Mouse (Mus musculus): ENCODE results near the gene Tmem94. TPM values are rescaled to one million over a fixed set of nuclear protein-coding genes. Genes with fewer than 3 reads are reported as not detected.

Tmem94 gene
- polyA plus RNA-seq, 1 experiment from 2014 or later: 8.2 TPM

DNA sequence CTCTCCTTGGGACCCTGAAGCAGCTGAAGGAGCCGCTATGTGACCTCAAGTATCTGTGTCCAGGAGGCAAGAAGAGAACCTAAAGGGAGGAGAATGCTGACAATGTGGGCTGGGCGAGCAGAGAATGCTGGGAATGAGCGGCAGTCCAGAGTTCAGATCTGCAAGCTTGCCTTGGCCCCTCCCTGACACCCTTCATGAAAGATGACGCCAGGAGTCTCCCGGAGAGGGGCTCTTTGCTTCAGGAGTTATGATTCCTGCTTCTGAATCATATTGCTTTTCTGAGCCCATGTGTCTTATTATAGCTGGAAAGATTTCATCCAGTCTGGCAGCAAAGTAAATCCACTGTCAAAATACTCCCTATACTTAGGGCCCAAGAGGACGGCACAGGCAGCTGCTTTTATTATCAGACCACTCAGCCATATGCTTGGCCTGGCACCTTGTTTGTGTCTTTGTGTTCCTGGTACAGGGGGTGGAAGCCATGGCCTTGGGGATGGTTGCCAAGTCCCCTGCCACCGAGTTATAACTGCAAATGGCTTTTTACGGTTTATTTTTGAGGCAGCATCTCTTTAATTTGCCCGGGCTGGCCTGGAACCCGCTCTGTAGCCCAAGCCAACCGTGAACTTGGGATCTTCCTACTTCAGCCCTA lies 31.1 kb upstream of the Tmem94 start:
- 0 out of 2 replicates have a peak, but pooled peaks cover 4% of the 10 kb centered on the region for H3K4me1 ChIP-seq (replicated peaks; ENCODE audit: control insufficient read depth, insufficient read depth, low read length)
- ATAC-seq: no peak
- H3K9me3 ChIP-seq (ENCODE audit: control insufficient read depth): no peaks in the 10 kb centered on the region
- no peaks in the 10 kb centered on the region for H3K27me3 ChIP-seq (replicated peaks; ENCODE audit: control insufficient read depth, insufficient read depth, low read length)
- H3K4me2 ChIP-seq (replicated peaks; ENCODE audit: low read depth): no peak overlapping the region
- H3K36me3 ChIP-seq (ENCODE audit: control insufficient read depth, insufficient read depth): no peaks in the 10 kb centered on the region
- peak overlapping the region; percentile 16 for H3K27ac ChIP-seq (ENCODE audit: low read depth, low read length)
- no peak overlapping the region for H3K4me3 ChIP-seq (ENCODE audit: low read depth, low read length)
- no peak for TF ChIP-seq CTCF (IDR thresholded peaks at IDR 0.05; ENCODE audit: low read depth)
- no peak overlapping the region for H3K9ac ChIP-seq (ENCODE audit: low read depth, low read length)
- 40% methylated on average over 11 of the region's 11 CpGs for WGBS

DNA sequence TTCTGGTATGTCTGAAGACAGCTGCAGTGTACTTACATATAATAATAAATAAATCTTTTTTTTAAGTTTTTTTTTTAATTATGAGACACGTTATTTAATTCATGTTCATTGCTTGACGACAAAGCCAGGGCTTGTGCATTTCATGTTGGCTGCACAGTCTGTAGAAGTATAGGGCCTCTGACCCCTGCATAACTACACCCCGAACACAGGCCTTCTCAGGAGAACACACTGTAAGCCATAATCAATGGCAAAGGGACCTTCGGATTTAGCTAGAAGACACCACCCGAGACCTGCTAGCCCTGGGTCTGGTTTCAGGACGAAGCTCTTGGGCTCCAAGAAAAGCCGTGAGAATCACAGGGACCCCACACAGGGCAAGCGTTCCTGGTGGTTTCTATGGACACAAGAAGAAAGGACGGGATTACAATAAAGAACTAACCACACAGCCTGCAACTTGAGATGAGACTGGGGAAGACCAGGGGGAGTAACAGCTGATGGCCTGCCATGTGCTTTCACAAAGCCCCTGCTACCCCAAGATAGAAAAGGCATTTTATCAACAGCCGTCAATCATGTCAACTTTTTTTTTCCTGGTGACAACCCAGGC lies 27.5 kb upstream of the Tmem94 start:
- peak overlapping the region; percentile 83 for H3K27ac ChIP-seq (ENCODE audit: low read depth, low read length)

DNA sequence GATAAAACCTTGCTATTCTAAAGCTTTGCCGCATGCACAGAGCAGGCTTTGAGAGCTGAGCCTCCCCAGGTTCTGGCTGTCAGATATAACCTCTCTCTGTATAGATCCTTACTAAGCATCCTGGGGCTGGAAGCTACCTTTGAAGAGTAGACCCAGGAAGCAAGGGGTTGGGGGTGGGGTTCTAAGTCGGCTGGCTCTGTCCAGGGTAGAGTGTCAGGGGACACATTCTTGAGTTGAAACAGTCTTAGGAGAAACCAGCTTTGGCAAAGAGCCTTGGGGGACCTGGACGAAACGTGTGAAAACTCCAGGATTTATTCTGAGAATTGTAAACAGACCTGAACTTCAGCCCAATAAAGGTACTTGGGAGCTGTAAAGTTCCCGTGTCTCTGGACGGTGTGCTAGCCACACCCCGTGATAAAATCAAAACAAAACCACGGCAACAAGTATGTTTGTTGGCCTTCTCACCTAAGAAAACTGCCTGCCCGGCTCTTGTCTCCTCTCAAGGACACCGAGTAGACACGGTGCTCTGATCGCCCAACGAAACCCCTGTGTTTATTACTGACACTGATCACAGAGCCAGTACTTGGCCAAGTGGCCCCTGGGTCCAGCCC lies 26.9 kb upstream of the Tmem94 start:
- Histone ChIP-seq H3K27ac (ENCODE audit: low read depth, low read length) (peak overlapping the region; percentile 90), H3K4me1 (replicated peaks; ENCODE audit: control insufficient read depth, insufficient read depth, low read length) (0 out of 2 replicates have a peak, but pooled peaks cover 4% of the 10 kb centered on the region), H3K9ac (ENCODE audit: low read depth, low read length) (no peak overlapping the region), H3K4me2 (replicated peaks; ENCODE audit: low read depth) (peak overlapping the region; percentile 30; the same call in 1 of the 2 replicates), H3K9me3 (ENCODE audit: control insufficient read depth) (no peaks in the 10 kb centered on the region), H3K36me3 (ENCODE audit: control insufficient read depth, insufficient read depth) (no peaks in the 10 kb centered on the region), H3K4me3 (ENCODE audit: low read depth, low read length) (no peak overlapping the region), H3K27me3 (replicated peaks; ENCODE audit: control insufficient read depth, insufficient read depth, low read length) (no peaks in the 10 kb centered on the region)
- ATAC-seq: peak; percentile 89
- 16% methylated on average over 13 of the region's 13 CpGs for WGBS
- no peak for TF ChIP-seq CTCF (IDR thresholded peaks at IDR 0.05; ENCODE audit: low read depth)

More for the DNA sequence above, 27.5 kb upstream of the Tmem94 start:
- Histone ChIP-seq H3K36me3 (ENCODE audit: control insufficient read depth, insufficient read depth) (no peaks in the 10 kb centered on the region), H3K27me3 (replicated peaks; ENCODE audit: control insufficient read depth, insufficient read depth, low read length) (no peaks in the 10 kb centered on the region), H3K4me3 (ENCODE audit: low read depth, low read length) (no peak overlapping the region), H3K9ac (ENCODE audit: low read depth, low read length) (no peak overlapping the region), H3K4me2 (replicated peaks; ENCODE audit: low read depth) (peak overlapping the region; percentile 30; the same call in 1 of the 2 replicates), H3K4me1 (replicated peaks; ENCODE audit: control insufficient read depth, insufficient read depth, low read length) (0 out of 2 replicates have a peak, but pooled peaks cover 4% of the 10 kb centered on the region), H3K9me3 (ENCODE audit: control insufficient read depth) (no peaks in the 10 kb centered on the region)
- no peak for TF ChIP-seq CTCF (IDR thresholded peaks at IDR 0.05; ENCODE audit: low read depth)
- WGBS: 68% methylated on average over 10 of the region's 10 CpGs
- ATAC-seq: no peak

DNA sequence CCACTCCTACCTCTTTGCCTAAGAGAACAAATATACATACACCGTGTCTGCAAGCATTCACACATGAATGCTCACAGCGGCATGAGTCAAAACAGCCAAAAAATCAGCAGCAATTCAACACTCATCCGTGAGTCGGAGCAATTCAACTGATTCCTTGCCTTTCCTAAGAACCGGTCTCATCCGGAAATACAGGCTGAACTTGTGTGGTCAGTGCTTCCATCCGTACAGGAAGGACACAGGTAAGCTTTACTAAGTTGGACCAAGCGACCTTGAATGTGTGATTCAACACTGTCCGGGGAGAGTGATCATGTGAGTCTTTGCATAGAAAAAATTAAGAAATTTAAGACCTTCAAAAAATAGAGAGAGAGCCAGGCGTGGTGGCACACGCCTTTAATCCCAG lies 24.2 kb upstream of the Tmem94 start:
- H3K27me3 ChIP-seq (replicated peaks; ENCODE audit: control insufficient read depth, insufficient read depth, low read length): no peaks in the 10 kb centered on the region
- no peak overlapping the region for H3K4me3 ChIP-seq (ENCODE audit: low read depth, low read length)
- no peak overlapping the region for H3K9ac ChIP-seq (ENCODE audit: low read depth, low read length)
- no peak for ATAC-seq
- 77% methylated on average over 11 of the region's 11 CpGs for WGBS
- TF ChIP-seq CTCF (IDR thresholded peaks at IDR 0.05; ENCODE audit: low read depth): no peak
- no peaks in the 10 kb centered on the region for H3K4me1 ChIP-seq (replicated peaks; ENCODE audit: control insufficient read depth, insufficient read depth, low read length)
- H3K27ac ChIP-seq (ENCODE audit: low read depth, low read length): no peak overlapping the region
- H3K36me3 ChIP-seq (ENCODE audit: control insufficient read depth, insufficient read depth): no peaks in the 10 kb centered on the region
- no peak overlapping the region for H3K4me2 ChIP-seq (replicated peaks; ENCODE audit: low read depth)
- no peaks in the 10 kb centered on the region for H3K9me3 ChIP-seq (ENCODE audit: control insufficient read depth)

DNA sequence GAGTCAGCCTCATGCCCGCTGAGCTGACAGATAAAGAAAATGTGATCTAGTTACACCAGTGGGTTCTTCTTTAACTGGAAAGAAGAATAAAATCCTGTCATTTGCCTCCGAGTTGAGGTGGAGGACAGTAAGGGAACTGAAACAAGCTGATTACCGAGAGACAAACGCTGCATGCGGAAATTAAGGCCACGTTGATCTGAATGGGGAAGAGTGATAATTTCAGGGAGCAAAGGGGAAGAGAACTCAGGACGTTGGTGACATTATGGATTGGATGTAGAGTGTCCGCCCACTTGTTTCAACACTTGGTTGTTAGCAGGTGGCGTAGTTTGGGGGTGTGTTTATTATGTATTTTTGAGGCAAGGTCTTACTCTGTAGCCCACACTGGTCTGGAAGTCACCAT lies 22.3 kb upstream of the Tmem94 start:
- Histone ChIP-seq H3K4me2 (replicated peaks; ENCODE audit: low read depth) (no peak overlapping the region), H3K27me3 (replicated peaks; ENCODE audit: control insufficient read depth, insufficient read depth, low read length) (no peaks in the 10 kb centered on the region), H3K9me3 (ENCODE audit: control insufficient read depth) (no peaks in the 10 kb centered on the region), H3K36me3 (ENCODE audit: control insufficient read depth, insufficient read depth) (no peaks in the 10 kb centered on the region), H3K9ac (ENCODE audit: low read depth, low read length) (no peak overlapping the region), H3K27ac (ENCODE audit: low read depth, low read length) (no peak overlapping the region), H3K4me3 (ENCODE audit: low read depth, low read length) (no peak overlapping the region), H3K4me1 (replicated peaks; ENCODE audit: control insufficient read depth, insufficient read depth, low read length) (no peaks in the 10 kb centered on the region; the same call in 1 of the 2 replicates)
- no peak for TF ChIP-seq CTCF (IDR thresholded peaks at IDR 0.05; ENCODE audit: low read depth)
- ATAC-seq: no peak
- WGBS: 82% methylated on average over 9 of the region's 9 CpGs

DNA sequence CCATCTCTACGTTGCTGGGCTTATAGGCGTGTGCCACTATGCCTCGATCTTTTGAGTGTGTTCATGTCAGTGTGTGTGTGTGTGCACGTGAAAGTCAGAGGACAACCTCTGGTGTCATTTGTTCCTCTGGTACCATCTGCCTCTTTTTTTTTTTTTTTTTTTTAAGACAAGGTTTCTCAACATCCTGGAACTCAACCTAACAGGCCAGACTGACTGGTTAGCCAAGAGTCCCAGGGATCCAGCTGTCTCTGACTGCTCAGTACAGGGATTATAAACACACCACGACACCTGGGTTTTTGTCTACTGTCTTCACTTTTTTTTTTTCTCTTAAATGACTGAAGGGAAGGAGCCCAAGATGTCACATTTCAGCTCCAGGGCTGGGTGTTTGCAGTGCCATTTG lies 20.8 kb upstream of the Tmem94 start:
- Histone ChIP-seq H3K4me1 (replicated peaks; ENCODE audit: control insufficient read depth, insufficient read depth, low read length) (no peaks in the 10 kb centered on the region; the same call in 1 of the 2 replicates), H3K4me2 (replicated peaks; ENCODE audit: low read depth) (no peak overlapping the region), H3K27ac (ENCODE audit: low read depth, low read length) (no peak overlapping the region), H3K9ac (ENCODE audit: low read depth, low read length) (no peak overlapping the region), H3K27me3 (replicated peaks; ENCODE audit: control insufficient read depth, insufficient read depth, low read length) (no peaks in the 10 kb centered on the region), H3K9me3 (ENCODE audit: control insufficient read depth) (no peaks in the 10 kb centered on the region), H3K4me3 (ENCODE audit: low read depth, low read length) (no peak overlapping the region), H3K36me3 (ENCODE audit: control insufficient read depth, insufficient read depth) (no peaks in the 10 kb centered on the region)
- 87% methylated on average over 5 of the region's 5 CpGs for WGBS
- ATAC-seq: no peak
- no peak for TF ChIP-seq CTCF (IDR thresholded peaks at IDR 0.05; ENCODE audit: low read depth)

Data from intestine, postnatal 0 days (tissue).